Mouse (Mus musculus) liver, embryonic 13.5 days (tissue): ENCODE results near the gene Foxd3. TPM values are rescaled to one million over a fixed set of nuclear protein-coding genes. Genes with fewer than 3 reads are reported as not detected.
"Not testable (repeated sequence)": the region's sequence is repeated elsewhere in the genome, so short reads cannot be mapped to it uniquely, and the experiment has no call there.

ENCODE experiments used
- ATAC-seq: fragments of 200-750 bp; cut with Nextera tagmentation; 2 replicates; pipeline ENCODE4 v1.8.0; 2017; ENCODE audit warnings: low read depth, mild to moderate bottlenecking, moderate number of reproducible peaks, moderate library complexity
- DNase-seq: peaks from one replicate; pipeline ENCODE4 v3.0.0; 2022
- H3K27ac ChIP-seq: fragments of 300-500 bp; sonication (generic); 2 replicates; pipeline ENCODE4 v1.5.1; 2015; ENCODE audit warnings: moderate library complexity, mild to moderate bottlenecking, inconsistent platforms
- H3K27me3 ChIP-seq: fragments of 300-500 bp; sonication (generic); 2 replicates; pipeline ENCODE4 v1.6.1; 2015; ENCODE audit warnings: mild to moderate bottlenecking, inconsistent platforms
- H3K36me3 ChIP-seq: fragments of 300-500 bp; sonication (generic); 2 replicates; pipeline ENCODE4 v1.6.1; 2015; ENCODE audit warnings: mild to moderate bottlenecking, inconsistent platforms
- H3K4me1 ChIP-seq: fragments of 300-500 bp; sonication (generic); replicated peaks from 2 replicates; pipeline ENCODE4 v1.6.1; 2015; ENCODE audit warnings: inconsistent platforms
- H3K4me2 ChIP-seq: fragments of 300-500 bp; sonication (generic); 2 replicates; pipeline ENCODE4 v1.6.1; 2015; ENCODE audit warnings: inconsistent platforms, mild to moderate bottlenecking, moderate library complexity
- H3K4me3 ChIP-seq: fragments of 300-500 bp; sonication (generic); replicated peaks from 2 replicates; pipeline ENCODE4 v1.5.1; 2015; ENCODE audit warnings: mild to moderate bottlenecking, inconsistent platforms
- H3K9ac ChIP-seq: fragments of 300-500 bp; sonication (generic); 2 replicates; pipeline ENCODE4 v1.6.1; 2015; ENCODE audit warnings: mild to moderate bottlenecking, inconsistent platforms
- H3K9me3 ChIP-seq: fragments of 300-500 bp; sonication (generic); replicated peaks from 2 replicates; pipeline ENCODE4 v1.6.1; 2016; ENCODE audit warnings: inconsistent platforms
- WGBS: fragments of 180-500 bp; shearing (Covaris S2); methylation state at CpG from one replicate; pipeline ENCODE4 v1.1.7; 2015; ENCODE audit not compliant: insufficient replicate concordance; 5-methylcytosine and 5-hydroxymethylcytosine counted together
- polyA plus RNA-seq: library from polyadenylated mRNA; unstranded; fragments of >200 nt; fragmentation: Nextera tagmentation; extraction: Ambion mirVana; gene quantifications from 2 replicates; pipeline ENCODE4 v1.2.1, GENCODE M21; 2015

Gene Foxd3
- polyA plus RNA-seq = not detected in 2 replicates

DNA sequence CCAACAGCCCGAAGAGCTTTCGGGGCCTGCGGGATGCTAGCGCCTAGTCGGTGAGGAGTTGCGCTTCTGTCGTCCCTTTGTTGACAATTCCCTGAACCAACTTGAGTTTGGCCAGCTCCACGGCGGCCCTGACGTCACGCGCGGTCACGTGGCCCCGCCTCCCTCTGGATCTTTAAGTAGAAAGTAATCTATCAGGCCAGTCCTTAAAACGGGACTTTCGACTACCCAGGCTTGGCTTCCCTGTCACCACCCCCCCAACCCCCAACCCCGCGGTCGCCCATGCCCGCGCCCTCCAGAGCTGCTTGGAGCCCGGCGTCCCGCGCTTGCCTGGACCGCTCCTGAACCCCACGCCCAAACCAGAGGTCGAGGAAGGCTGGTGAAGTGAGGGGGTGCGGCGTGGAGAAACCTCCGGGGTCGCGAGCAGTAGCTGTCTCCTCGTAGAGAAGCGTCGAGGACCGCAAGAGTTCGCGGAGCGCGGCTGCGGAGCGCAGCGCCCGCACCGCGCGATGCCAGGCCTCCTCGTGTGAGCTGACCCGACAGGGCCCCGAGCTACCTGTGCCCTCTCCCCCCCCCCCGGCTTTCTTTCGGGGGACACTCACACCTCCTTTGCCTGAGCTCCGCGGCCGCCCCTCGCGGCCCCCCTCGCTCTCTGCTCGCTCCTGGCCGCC, at the start of gene Foxd3:
Foxd3 (plus strand) TSS at position 363 of the 668 bp plus-strand sequence.
- DNase-seq (no peak), ATAC-seq (no peak)
- H3K4me3 ChIP-seq = peak within 1 kb of the TSS; percentile 40
- H3K27me3 ChIP-seq = peaks cover 98% of the 10 kb centered on the region
- H3K4me1 ChIP-seq = peaks cover 21% of the 10 kb centered on the region; the same call in 1 of the 2 replicates
- H3K4me2 ChIP-seq = peak within 1 kb of the TSS; percentile 45
- WGBS = 2% methylated on average over 61 of the region's 62 CpGs
- H3K27ac ChIP-seq = no peak within 1 kb of the TSS
- H3K36me3 ChIP-seq = no peaks in the 10 kb centered on the region
- no peak within 1 kb of the TSS for H3K9ac ChIP-seq
- no peaks in the 10 kb centered on the region for H3K9me3 ChIP-seq

DNA sequence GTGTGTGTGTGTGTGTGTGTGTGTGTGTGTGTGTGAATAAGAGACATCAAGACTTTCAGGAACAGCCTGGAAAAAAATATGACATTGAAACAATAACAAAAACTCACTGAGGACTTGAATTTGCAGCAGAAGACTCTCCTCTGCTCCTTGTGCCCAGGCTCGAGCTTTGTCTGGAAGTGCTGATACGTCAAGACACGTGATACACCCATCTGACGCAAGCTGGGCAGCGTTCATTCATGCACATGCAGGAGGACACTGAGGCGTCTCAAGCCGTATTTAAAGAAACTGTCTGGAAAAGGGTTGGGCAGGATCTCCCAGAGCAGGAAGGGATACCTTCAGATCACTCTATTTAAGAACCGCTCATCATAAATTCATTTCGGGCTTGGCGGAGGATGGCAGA, 43.9 kb upstream of the Foxd3 start:
- DNase-seq (no peak), ATAC-seq (no peak)
- 80% methylated on average over 10 of the region's 10 CpGs for WGBS
- H3K4me1 ChIP-seq = no peaks in the 10 kb centered on the region
- no peak overlapping the region for H3K4me3 ChIP-seq
- no peaks in the 10 kb centered on the region for H3K36me3 ChIP-seq
- no peak overlapping the region for H3K4me2 ChIP-seq
- H3K27ac ChIP-seq = no peak overlapping the region
- no peak overlapping the region for H3K9ac ChIP-seq
- no peaks in the 10 kb centered on the region for H3K27me3 ChIP-seq
- no peaks in the 10 kb centered on the region for H3K9me3 ChIP-seq

DNA sequence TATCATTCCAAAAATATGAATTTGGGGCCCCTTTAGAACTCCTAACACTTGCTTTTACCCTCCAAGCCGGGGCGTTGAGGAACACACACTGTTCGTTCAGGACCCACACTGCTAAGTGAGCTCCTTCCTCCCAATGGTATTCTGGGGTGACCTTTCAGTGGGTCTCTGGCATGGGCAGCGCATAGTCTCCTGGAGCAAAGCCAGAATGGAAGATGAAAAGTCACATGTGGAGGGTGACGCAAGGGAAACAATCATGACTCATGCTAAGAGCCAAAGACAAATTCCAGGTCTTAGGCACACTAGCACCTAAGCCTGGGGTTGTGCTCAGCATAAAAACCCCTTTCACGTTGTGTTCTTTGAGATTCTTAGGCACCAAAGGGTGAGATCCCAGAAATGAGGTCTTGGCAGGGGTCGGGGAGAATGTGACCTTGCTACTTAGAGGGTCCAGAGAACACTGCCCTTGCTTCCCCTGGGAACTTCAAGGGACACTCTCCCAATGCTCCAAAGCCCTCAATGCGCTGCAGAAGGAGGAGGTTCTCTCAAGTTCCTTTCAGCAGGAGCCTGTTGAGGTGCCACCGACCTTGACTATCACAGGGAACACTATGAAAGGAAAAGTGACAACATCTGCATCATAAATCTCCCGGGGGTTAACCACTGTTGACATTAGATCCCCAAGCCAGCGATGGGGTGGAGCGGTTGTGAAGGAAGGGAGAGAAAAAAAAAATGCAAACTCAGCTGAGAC, 43.3 kb upstream of the Foxd3 start:
- no peak for DNase-seq

DNA sequence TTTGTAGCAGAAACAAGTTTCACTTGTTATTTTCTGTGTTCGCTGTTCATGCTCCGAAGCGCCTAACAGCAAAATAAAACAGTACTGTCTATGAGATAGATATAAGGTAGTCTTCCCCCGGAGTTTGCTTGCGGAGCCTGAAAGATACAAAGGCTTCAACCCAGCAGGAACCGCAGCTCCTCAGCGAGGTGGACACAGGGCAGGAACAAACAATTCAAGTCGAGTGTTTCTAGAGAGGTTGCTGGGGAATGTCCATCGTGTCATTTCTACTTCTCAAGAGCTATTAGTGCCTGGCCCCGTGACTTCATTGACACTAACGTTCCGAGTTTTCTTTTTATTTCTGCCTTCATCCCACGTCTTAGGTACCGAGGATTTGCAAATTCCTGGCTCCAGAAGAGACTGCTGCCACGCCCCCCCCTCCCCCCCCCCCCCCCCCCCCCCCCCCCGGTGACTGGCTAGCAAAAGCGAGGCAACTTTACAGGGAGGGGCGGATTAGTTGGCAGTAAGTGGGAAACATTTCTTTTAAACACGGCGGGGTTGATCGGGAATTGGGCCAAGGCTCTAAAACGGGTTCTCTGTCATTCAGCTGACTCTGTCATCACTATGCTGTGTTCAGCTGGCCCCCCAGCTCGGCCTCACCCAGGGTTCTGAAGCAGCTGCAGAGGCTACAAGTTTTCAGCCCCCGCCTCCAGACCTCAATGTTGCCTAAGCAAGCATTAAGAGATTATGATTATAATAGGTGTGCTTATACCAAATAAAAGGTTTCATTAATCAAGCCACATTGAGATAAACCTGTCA, 29.9 kb upstream of the Foxd3 start:
- no peaks in the 10 kb centered on the region for H3K9me3 ChIP-seq
- H3K9ac ChIP-seq = no peak overlapping the region
- H3K36me3 ChIP-seq = no peaks in the 10 kb centered on the region
- H3K27me3 ChIP-seq = no peaks in the 10 kb centered on the region
- H3K27ac ChIP-seq = no peak overlapping the region
- no peak overlapping the region for H3K4me3 ChIP-seq
- no peak overlapping the region for H3K4me2 ChIP-seq
- no peaks in the 10 kb centered on the region for H3K4me1 ChIP-seq
- 16% methylated on average over 21 of the region's 24 CpGs for WGBS
- DNase-seq = no peak
- ATAC-seq = no peak

More for the DNA sequence above, 43.3 kb upstream of the Foxd3 start:
- H3K36me3 ChIP-seq = no peaks in the 10 kb centered on the region
- no peak overlapping the region for H3K4me2 ChIP-seq
- no peaks in the 10 kb centered on the region for H3K4me1 ChIP-seq
- no peak overlapping the region for H3K4me3 ChIP-seq
- ATAC-seq = no peak
- no peak overlapping the region for H3K27ac ChIP-seq
- no peak overlapping the region for H3K9ac ChIP-seq
- no peaks in the 10 kb centered on the region for H3K9me3 ChIP-seq
- WGBS = 51% methylated on average over 12 of the region's 12 CpGs
- no peaks in the 10 kb centered on the region for H3K27me3 ChIP-seq

DNA sequence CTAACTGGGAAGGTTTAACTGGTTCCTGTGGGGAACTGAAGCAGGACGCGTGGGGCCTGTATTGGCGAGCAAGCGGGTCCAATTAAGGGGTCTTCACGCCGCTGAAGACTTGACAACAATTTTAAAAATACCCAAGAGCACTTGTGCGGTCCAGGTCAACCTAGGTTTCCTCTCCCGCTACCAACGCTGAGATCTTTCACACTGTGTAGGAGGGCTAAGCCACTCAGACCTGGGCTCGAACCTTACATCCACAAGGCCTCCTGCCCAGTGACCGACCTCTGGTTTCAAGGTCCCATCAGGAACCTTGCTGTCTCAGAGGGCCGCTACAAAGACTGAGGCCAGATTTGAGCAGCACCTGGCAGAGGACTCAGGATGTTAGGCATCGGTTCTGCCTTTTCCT, 29.0 kb upstream of the Foxd3 start:
- Histone ChIP-seq H3K4me2 (no peak overlapping the region), H3K27ac (no peak overlapping the region), H3K36me3 (no peaks in the 10 kb centered on the region), H3K4me3 (no peak overlapping the region), H3K27me3 (no peaks in the 10 kb centered on the region), H3K9me3 (no peaks in the 10 kb centered on the region), H3K4me1 (no peaks in the 10 kb centered on the region), H3K9ac (no peak overlapping the region)
- DNase-seq = no peak
- no peak for ATAC-seq
- WGBS = 67% methylated on average over 13 of the region's 13 CpGs

DNA sequence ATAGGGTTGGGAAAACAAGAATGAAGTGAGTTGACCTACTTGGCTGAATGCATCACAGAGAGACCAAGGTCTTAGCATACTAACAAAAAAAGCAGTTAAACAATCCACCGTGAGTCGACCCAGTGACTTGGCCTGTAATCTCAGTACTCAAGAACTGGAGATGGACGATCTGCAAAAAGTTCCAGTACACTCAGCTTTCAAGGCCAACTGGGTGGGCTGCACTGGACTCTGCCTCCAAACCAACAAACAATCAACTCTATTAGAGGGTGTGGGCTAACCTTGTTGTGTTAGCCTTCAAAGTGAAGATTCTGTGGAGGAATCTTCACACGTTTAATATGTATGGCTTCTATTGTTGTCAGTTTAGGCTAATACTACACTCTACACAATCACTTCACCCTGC, 20.1 kb upstream of the Foxd3 start:
- WGBS = 75% methylated on average over 4 of the region's 4 CpGs
- no peaks in the 10 kb centered on the region for H3K4me1 ChIP-seq
- H3K27me3 ChIP-seq = no peaks in the 10 kb centered on the region
- no peak overlapping the region for H3K4me2 ChIP-seq
- H3K9ac ChIP-seq = no peak overlapping the region
- no peak for ATAC-seq
- no peak for DNase-seq
- H3K9me3 ChIP-seq = no peaks in the 10 kb centered on the region
- no peaks in the 10 kb centered on the region for H3K36me3 ChIP-seq
- no peak overlapping the region for H3K4me3 ChIP-seq
- no peak overlapping the region for H3K27ac ChIP-seq

DNA sequence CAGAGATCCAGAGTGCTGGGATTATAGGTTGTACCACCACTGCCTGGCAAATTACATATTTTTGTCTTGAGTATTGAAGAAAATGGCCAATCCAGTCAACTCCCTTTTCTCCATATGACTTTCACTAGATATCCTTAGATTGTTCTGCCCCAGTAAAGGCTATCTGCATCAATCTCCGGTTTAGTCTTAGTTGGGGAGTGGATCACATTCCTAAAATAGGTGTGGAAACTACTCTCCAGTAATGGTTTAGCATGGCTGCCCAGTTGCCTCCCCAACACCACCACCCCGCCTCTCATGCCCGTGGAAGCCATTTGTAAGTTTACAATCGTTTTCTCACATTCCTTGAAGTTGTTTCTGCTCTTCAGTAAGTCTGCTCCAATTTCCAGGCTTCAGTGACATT, 19.4 kb upstream of the Foxd3 start:
- Histone ChIP-seq H3K4me3 (no peak overlapping the region), H3K4me2 (no peak overlapping the region), H3K36me3 (no peaks in the 10 kb centered on the region), H3K9me3 (no peaks in the 10 kb centered on the region), H3K4me1 (no peaks in the 10 kb centered on the region), H3K9ac (no peak overlapping the region), H3K27me3 (no peaks in the 10 kb centered on the region), H3K27ac (no peak overlapping the region)
- 69% methylated on average over 4 of the region's 4 CpGs for WGBS
- DNase-seq (no peak), ATAC-seq (no peak)

DNA sequence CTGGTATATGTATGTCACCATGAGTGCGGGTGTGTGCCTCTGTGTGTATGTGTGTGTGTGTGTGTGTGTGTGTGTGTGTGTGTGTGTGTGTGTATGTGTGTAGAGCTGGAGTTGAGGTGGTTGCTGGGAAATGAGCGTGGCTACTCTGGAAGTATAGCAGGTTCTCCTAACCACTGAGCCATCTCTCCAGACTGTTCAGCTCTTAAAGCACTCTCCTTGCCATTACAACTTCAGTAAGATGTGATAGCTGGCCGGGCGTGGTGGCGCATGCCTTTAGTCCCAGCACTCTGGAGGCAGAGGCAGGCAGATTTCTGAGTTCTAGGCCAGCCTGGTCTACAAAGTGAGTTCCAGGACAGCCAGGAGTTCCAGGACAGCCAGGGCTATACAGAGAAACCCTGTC, 15.5 kb upstream of the Foxd3 start:
- H3K9me3 ChIP-seq = not testable (repeated sequence)

DNA sequence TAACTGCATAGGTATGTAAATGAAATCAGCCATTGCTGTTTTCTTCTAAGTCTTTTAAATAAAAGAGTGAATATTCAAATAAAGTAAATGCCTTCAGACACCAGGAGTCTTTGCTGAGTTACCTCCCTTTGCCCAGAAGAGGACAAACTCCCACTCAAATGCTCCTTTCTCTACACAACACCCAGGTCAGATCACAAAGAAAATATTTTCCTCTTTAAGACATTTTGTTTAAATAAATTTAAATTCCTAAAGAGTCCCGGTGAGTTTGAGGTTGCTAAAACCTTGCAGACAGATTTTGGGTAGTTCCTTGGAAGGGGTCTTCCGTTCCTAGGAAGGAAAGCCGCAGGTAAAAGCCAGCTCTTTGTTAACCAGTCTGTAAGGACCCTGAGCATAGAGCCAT, 14.2 kb upstream of the Foxd3 start:
- 26% methylated on average over 3 of the region's 3 CpGs for WGBS
- DNase-seq (no peak), ATAC-seq (no peak)
- Histone ChIP-seq H3K36me3 (no peaks in the 10 kb centered on the region), H3K27me3 (peaks cover 12% of the 10 kb centered on the region; the same call in 1 of the 2 replicates), H3K4me3 (no peak overlapping the region), H3K9ac (no peak overlapping the region), H3K4me1 (no peaks in the 10 kb centered on the region), H3K9me3 (no peaks in the 10 kb centered on the region), H3K27ac (no peak overlapping the region), H3K4me2 (no peak overlapping the region)

More for the DNA sequence above, 15.5 kb upstream of the Foxd3 start:
- not testable (repeated sequence) for H3K4me2 ChIP-seq, H3K9ac ChIP-seq, H3K4me3 ChIP-seq, H3K4me1 ChIP-seq, H3K27me3 ChIP-seq, DNase-seq, H3K36me3 ChIP-seq, ATAC-seq, H3K27ac ChIP-seq
- WGBS = 57% methylated on average over 5 of the region's 5 CpGs

DNA sequence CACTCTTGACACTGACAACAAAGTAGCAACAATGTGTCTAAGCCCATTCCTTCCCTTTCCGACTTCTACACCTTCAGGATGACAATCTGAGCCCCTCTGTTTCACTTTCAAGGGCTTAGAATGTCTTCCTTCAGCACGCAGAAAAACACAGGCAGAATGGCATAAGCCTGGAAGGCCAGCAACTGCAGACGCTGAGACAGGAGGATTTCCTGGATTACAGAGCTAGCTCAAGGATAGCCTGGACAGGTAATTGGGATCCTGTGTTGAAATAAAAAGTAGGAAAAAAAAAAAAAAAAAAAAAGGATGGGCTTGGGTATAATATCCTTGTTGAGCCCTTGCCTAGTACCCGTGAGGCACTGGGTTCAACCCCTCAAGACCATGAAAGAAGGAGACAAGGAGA, 10.5 kb upstream of the Foxd3 start:
- WGBS = 61% methylated on average over 4 of the region's 4 CpGs
- H3K4me1 ChIP-seq = no peaks in the 10 kb centered on the region
- DNase-seq = no peak
- H3K27me3 ChIP-seq = peaks cover 46% of the 10 kb centered on the region
- H3K4me3 ChIP-seq = no peak overlapping the region
- no peaks in the 10 kb centered on the region for H3K9me3 ChIP-seq
- H3K9ac ChIP-seq = no peak overlapping the region
- no peak for ATAC-seq
- H3K36me3 ChIP-seq = no peaks in the 10 kb centered on the region
- H3K27ac ChIP-seq = no peak overlapping the region
- no peak overlapping the region for H3K4me2 ChIP-seq
